Mouse (Mus musculus): ENCODE data around the gene Mob2. TPM values are rescaled to one million over a fixed set of nuclear protein-coding genes. Genes with fewer than 3 reads are reported as not detected.

Gene Mob2
- 29.5 and 37.0 TPM in 2 replicates for polyA plus RNA-seq (2012; ENCODE audit: insufficient read depth, insufficient read length, missing spikeins)

DNA sequence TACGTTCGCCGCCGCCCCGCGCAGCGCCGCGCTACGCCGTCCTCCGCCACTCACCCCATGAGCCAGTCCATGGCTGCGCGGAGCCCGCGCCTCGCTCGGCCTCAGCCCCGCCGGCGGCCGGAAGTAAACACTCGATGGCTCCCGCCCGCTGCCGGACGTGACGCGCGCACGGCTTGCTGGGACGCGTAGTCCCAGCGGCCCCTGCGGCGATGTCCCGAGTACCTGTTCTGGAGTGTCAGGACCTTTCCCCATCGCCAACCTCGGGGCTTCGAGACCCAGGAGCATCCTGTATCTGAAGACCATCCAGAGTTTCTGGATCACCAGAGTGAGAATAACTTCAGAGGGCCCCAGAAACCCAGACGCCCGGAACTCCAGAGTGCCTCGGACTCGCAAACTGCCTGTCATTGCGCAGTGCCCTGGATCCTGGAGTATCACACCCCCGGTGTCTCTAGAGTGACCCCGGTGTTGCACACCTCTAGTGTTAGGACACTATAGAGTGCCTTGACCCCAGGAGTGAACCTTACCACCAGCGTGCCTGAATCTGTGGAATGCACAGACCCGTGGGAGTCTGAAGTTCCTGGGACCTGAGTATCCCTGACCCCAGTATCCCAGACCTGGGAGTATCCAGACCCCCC lies at the start of gene Mob2:
Gene Mob2 (minus strand): TSS at position 135 of the 635 bp plus-strand sequence.
- H3K4me1 ChIP-seq (ENCODE audit: control insufficient read depth, insufficient read depth, low read length) = peaks cover 35% of the 10 kb centered on the region
- peak within 1 kb of the TSS; percentile 93 for H3K4me3 ChIP-seq (ENCODE audit: insufficient read depth, low read length)
- peak within 1 kb of the TSS; percentile 42 for H3K27ac ChIP-seq (ENCODE audit: insufficient read depth, low read depth, low read length)
- TF ChIP-seq CTCF (IDR thresholded peaks at IDR 0.05; ENCODE audit: low read depth, low read length) (no peak), POLR2A (IDR thresholded peaks at IDR 0.05; ENCODE audit: borderline replicate concordance, low read depth, low read length) (no peak)

DNA sequence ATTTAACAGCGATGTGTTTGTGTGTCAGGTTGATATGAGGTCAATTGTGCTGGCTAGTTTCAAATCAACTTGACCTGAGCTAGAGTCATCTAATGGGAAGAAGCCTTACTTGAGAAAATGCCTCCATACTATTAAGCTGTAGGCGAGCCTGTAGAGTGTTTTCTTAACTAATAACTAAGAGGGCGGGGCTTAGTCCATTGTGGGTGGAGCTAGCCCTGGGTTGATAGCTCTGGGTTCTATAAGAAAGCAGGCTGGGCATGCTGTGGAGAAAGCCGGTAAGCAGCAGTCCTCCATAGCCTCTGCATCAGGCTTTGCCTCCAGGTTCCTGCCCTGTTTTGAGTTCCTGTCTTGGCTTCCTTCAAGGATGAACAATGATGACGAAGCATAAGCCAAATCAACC lies 43.9 kb upstream of the Mob2 start:
- Histone ChIP-seq H3K27ac (ENCODE audit: insufficient read depth, low read depth, low read length) (no peak overlapping the region), H3K4me3 (ENCODE audit: insufficient read depth, low read length) (no peak overlapping the region), H3K4me1 (ENCODE audit: control insufficient read depth, insufficient read depth, low read length) (no peaks in the 10 kb centered on the region)
- TF ChIP-seq POLR2A (IDR thresholded peaks at IDR 0.05; ENCODE audit: borderline replicate concordance, low read depth, low read length) (no peak), CTCF (IDR thresholded peaks at IDR 0.05; ENCODE audit: low read depth, low read length) (no peak)

DNA sequence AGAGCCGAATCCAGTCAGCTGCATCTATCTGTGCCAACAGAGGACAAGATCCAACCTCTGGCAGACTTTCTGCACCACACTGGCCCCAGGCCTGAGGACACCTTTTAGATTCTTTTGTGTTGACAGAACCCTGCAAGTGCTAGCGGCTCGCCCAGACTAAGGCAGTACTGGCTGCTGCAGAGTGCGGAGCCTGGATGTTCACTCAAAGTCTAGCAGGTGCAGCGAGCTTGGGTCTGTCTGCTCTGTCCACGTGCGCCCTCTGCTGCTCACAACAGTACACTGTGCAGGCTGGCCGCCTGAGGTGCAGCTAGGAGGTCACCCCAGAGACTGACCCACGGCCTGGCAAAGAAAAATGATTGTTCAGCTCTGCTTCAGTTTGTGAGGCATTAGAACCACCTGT lies 36.9 kb upstream of the Mob2 start:
- Histone ChIP-seq H3K4me1 (ENCODE audit: control insufficient read depth, insufficient read depth, low read length) (no peaks in the 10 kb centered on the region), H3K4me3 (ENCODE audit: insufficient read depth, low read length) (no peak overlapping the region), H3K27ac (ENCODE audit: insufficient read depth, low read depth, low read length) (no peak overlapping the region)
- TF ChIP-seq CTCF (IDR thresholded peaks at IDR 0.05; ENCODE audit: low read depth, low read length) = peak; percentile 56
- TF ChIP-seq POLR2A (IDR thresholded peaks at IDR 0.05; ENCODE audit: borderline replicate concordance, low read depth, low read length) = no peak

GRCm38 (mm10) chr7:142096701-142097100 lies 35.8 kb upstream of the Mob2 start:
- Histone ChIP-seq H3K4me1 (ENCODE audit: control insufficient read depth, insufficient read depth, low read length) (no peaks in the 10 kb centered on the region), H3K4me3 (ENCODE audit: insufficient read depth, low read length) (no peak overlapping the region)
- no peak for TF ChIP-seq CTCF (IDR thresholded peaks at IDR 0.05; ENCODE audit: low read depth, low read length)
- no peak for TF ChIP-seq POLR2A (IDR thresholded peaks at IDR 0.05; ENCODE audit: borderline replicate concordance, low read depth, low read length)

GRCm38 (mm10) chr7:142095183-142095931 lies 34.5 kb upstream of the Mob2 start, which contains the start of gene Dusp8:
TSS of gene Dusp8 (minus strand) at chr7:142095843.
- Histone ChIP-seq H3K27ac (ENCODE audit: insufficient read depth, low read depth, low read length) (no peak within 1 kb of the TSS), H3K4me1 (ENCODE audit: control insufficient read depth, insufficient read depth, low read length) (no peaks in the 10 kb centered on the region), H3K4me3 (ENCODE audit: insufficient read depth, low read length) (peak within 1 kb of the TSS; percentile 63)
- no peak for TF ChIP-seq CTCF (IDR thresholded peaks at IDR 0.05; ENCODE audit: low read depth, low read length)
- no peak for TF ChIP-seq POLR2A (IDR thresholded peaks at IDR 0.05; ENCODE audit: borderline replicate concordance, low read depth, low read length)

More at GRCm38 (mm10) chr7:142096701-142097100, 35.8 kb upstream of the Mob2 start:
- no peak overlapping the region for H3K27ac ChIP-seq (ENCODE audit: insufficient read depth, low read depth, low read length)

GRCm38 (mm10) chr7:142094301-142095143 lies 33.7 kb upstream of the Mob2 start:
- H3K4me3 ChIP-seq (ENCODE audit: insufficient read depth, low read length) = peak overlapping the region; percentile 63
- no peaks in the 10 kb centered on the region for H3K4me1 ChIP-seq (ENCODE audit: control insufficient read depth, insufficient read depth, low read length)
- no peak overlapping the region for H3K27ac ChIP-seq (ENCODE audit: insufficient read depth, low read depth, low read length)
- TF ChIP-seq CTCF (IDR thresholded peaks at IDR 0.05; ENCODE audit: low read depth, low read length) (no peak), POLR2A (IDR thresholded peaks at IDR 0.05; ENCODE audit: borderline replicate concordance, low read depth, low read length) (no peak)

GRCm38 (mm10) chr7:142093696-142094240 lies 32.9 kb upstream of the Mob2 start:
- TF ChIP-seq CTCF (IDR thresholded peaks at IDR 0.05; ENCODE audit: low read depth, low read length) = no peak
- TF ChIP-seq POLR2A (IDR thresholded peaks at IDR 0.05; ENCODE audit: borderline replicate concordance, low read depth, low read length) = no peak
- H3K4me1 ChIP-seq (ENCODE audit: control insufficient read depth, insufficient read depth, low read length) = no peaks in the 10 kb centered on the region
- H3K4me3 ChIP-seq (ENCODE audit: insufficient read depth, low read length) = no peak overlapping the region
- H3K27ac ChIP-seq (ENCODE audit: insufficient read depth, low read depth, low read length) = no peak overlapping the region

DNA sequence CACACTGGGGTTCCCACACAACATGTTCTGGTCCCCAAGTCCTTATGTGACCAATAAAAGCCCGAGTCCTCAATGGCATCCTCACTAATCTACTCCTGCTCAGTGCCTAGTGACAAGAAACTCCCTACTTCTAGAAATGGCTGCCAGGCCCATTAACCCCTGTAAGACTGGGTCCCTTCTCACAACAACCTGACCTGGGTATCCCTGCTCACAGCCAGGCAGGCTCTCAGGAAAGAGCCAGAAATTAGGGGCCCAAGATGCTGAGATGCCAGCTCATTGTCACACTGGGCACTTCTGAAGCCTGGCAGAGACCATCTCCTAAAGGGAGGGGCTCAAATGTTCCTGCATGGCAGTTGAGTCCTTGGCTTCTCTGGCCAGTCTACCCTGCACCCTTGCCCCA lies 32.1 kb upstream of the Mob2 start:
- Histone ChIP-seq H3K4me3 (ENCODE audit: insufficient read depth, low read length) (no peak overlapping the region), H3K4me1 (ENCODE audit: control insufficient read depth, insufficient read depth, low read length) (no peaks in the 10 kb centered on the region; the same call in 1 of the 2 replicates), H3K27ac (ENCODE audit: insufficient read depth, low read depth, low read length) (no peak overlapping the region)
- TF ChIP-seq POLR2A (IDR thresholded peaks at IDR 0.05; ENCODE audit: borderline replicate concordance, low read depth, low read length) (no peak), CTCF (IDR thresholded peaks at IDR 0.05; ENCODE audit: low read depth, low read length) (no peak)

GRCm38 (mm10) chr7:142091848-142092247 lies 31.0 kb upstream of the Mob2 start:
- H3K4me3 ChIP-seq (ENCODE audit: insufficient read depth, low read length) = no peak overlapping the region
- no peak for TF ChIP-seq CTCF (IDR thresholded peaks at IDR 0.05; ENCODE audit: low read depth, low read length)
- TF ChIP-seq POLR2A (IDR thresholded peaks at IDR 0.05; ENCODE audit: borderline replicate concordance, low read depth, low read length) = no peak
- H3K27ac ChIP-seq (ENCODE audit: insufficient read depth, low read depth, low read length) = no peak overlapping the region
- no peaks in the 10 kb centered on the region; the same call in 1 of the 2 replicates for H3K4me1 ChIP-seq (ENCODE audit: control insufficient read depth, insufficient read depth, low read length)
